Mouse (Mus musculus): Measurements from ENCODE around the gene Methig1. TPM values are rescaled to one million over a fixed set of nuclear protein-coding genes. Genes with fewer than 3 reads are reported as not detected.
"Not testable (repeated sequence)": the region's sequence is repeated elsewhere in the genome, so short reads cannot be mapped to it uniquely, and the experiment has no call there.

The Methig1 gene
- polyA plus RNA-seq, 2 experiments from 2014 or later: not detected

- ATAC-seq: no peak
Observed at GRCm38 (mm10) chr15:100400592-100401250, 47.8 kb downstream of the Methig1 start.

GRCm38 (mm10) chr15:100401811-100402210 lies 48.9 kb downstream of the Methig1 start:
- no peak for ATAC-seq

GRCm38 (mm10) chr15:100402347-100402746 lies 49.4 kb downstream of the Methig1 start:
- ATAC-seq: no peak

GRCm38 (mm10) chr15:100402798-100403197 lies 49.8 kb downstream of the Methig1 start:
- no peak for ATAC-seq

- ATAC-seq: no peak
Observed at GRCm38 (mm10) chr15:100403318-100404000, 50.5 kb downstream of the Methig1 start.

- ATAC-seq: no peak
Observed at GRCm38 (mm10) chr15:100406088-100406487, 53.1 kb downstream of the Methig1 start.

- no peak for ATAC-seq
Observed at GRCm38 (mm10) chr15:100410918-100411672, 58.1 kb downstream of the Methig1 start.

- no peak for ATAC-seq
Observed at GRCm38 (mm10) chr15:100411731-100412130, 58.8 kb downstream of the Methig1 start.

GRCm38 (mm10) chr15:100413306-100413705 lies 60.4 kb downstream of the Methig1 start:
- ATAC-seq: no peak

- peak; percentile 80 for ATAC-seq
Observed at GRCm38 (mm10) chr15:100414011-100414410, 61.1 kb downstream of the Methig1 start.

GRCm38 (mm10) chr15:100414942-100415341 lies 62.0 kb downstream of the Methig1 start:
- ATAC-seq: no peak

GRCm38 (mm10) chr15:100415684-100416083 lies 62.7 kb downstream of the Methig1 start:
- no peak for ATAC-seq

- ATAC-seq: no peak
Observed at GRCm38 (mm10) chr15:100417854-100418450, 65.0 kb downstream of the Methig1 start.

- ATAC-seq: peak; percentile 24
Observed at GRCm38 (mm10) chr15:100419311-100419710, 66.4 kb downstream of the Methig1 start.

- no peak for ATAC-seq
Observed at GRCm38 (mm10) chr15:100419901-100420745, 67.2 kb downstream of the Methig1 start.

- no peak for ATAC-seq
Observed at GRCm38 (mm10) chr15:100421059-100421757, 68.3 kb downstream of the Methig1 start.

GRCm38 (mm10) chr15:100421758-100422197 lies 68.8 kb downstream of the Methig1 start, which contains the start of gene Gm5475:
Gene Gm5475, plus strand, starts transcription at chr15:100422147.
- not testable (repeated sequence) for ATAC-seq

- ATAC-seq: peak; percentile 9
Observed at GRCm38 (mm10) chr15:100422476-100422875, 69.5 kb downstream of the Methig1 start.

GRCm38 (mm10) chr15:100422899-100423860 lies 70.2 kb downstream of the Methig1 start:
- ATAC-seq: peak; percentile 79

GRCm38 (mm10) chr15:100423916-100424315 lies 71.0 kb downstream of the Methig1 start:
- no peak for ATAC-seq

All from activated CD4-positive, CD25-positive, alpha-beta regulatory T cell, adult 4 months (primary cell).